Comparison of ENCODE assay signal across 9 mouse cellular contexts in genomic region chr9:58060677-58061667, GRCm38 (mm10). TPM values are rescaled to one million over a fixed set of nuclear protein-coding genes. Genes with fewer than 3 reads are reported as not detected.
A peak's percentile ranks its signal among the peaks of the same experiment; 100 is the strongest.
DNase-seq lines count a peak whose midpoint lies in the region; ATAC-seq and TF ChIP-seq lines count a peak whose summit lies in the region.
"Had no signal": no experiment of that assay in that cellular context is flagged by ENCODE, and none has a peak within 500 bp of the region (broad histone marks: within the 10 kb centered on the region; RNA-seq: fewer than 3 reads in every experiment).

No protein-coding gene starts in this region.

- H3K9ac ChIP-seq in lung, postnatal 0 days (replicated peaks; ENCODE audit: low read depth), result no peak overlapping the region
- H3K9ac ChIP-seq: liver, embryonic 15.5 days had no signal

- 0 out of 2 replicates have a peak, but pooled peaks cover 4% of the 10 kb centered on the region for H3K27me3 ChIP-seq in lung, postnatal 0 days (replicated peaks; ENCODE audit: insufficient read depth, low read length)

- no peak overlapping the region for H3K4me3 ChIP-seq in lung, postnatal 0 days (ENCODE audit: low read depth, low read length)
- H3K4me3 ChIP-seq: liver, embryonic 15.5 days had no signal

- no peak overlapping the region for H3K4me2 ChIP-seq in lung, postnatal 0 days (replicated peaks; ENCODE audit: low read depth, low read length)
- H3K4me2 ChIP-seq: liver, embryonic 15.5 days had no signal

- TF ChIP-seq CTCF in lung, postnatal 0 days (IDR thresholded peaks at IDR 0.05), result no peak

- no peak for TF ChIP-seq EP300 in lung, postnatal 0 days (IDR thresholded peaks at IDR 0.05)

- H3K9me3 ChIP-seq in lung, postnatal 0 days (ENCODE audit: low read length), result no peaks in the 10 kb centered on the region
- H3K9me3 ChIP-seq: liver, embryonic 15.5 days had no signal

- peak; percentile 26 to 80 for DNase-seq in spleen, postnatal 4 days (ENCODE audit: low spot score in 2 of 2)
- DNase-seq in spleen, adult 12 weeks (ENCODE audit: low spot score), result no peak
- DNase-seq in adrenal gland, postnatal 25 days, result peak; percentile 59
- peak; percentile 59 for DNase-seq in lung, postnatal 0 days (ENCODE audit: low spot score)
- peak; percentile 64 for DNase-seq in ovary, postnatal 36 days (ENCODE audit: low spot score)
- no peak for DNase-seq in left cerebral cortex, adult 8-10 months (ENCODE audit: low spot score in 2 of 2)

- H3K4me1 ChIP-seq in lung, postnatal 0 days (ENCODE audit: insufficient read depth, low read depth, low read length), result no peaks in the 10 kb centered on the region
- H3K4me1 ChIP-seq: liver, embryonic 15.5 days had no signal

- no peak overlapping the region for H3K27ac ChIP-seq in lung, postnatal 0 days (ENCODE audit: low read length)
- H3K27ac ChIP-seq: liver, embryonic 15.5 days had no signal

- 12% methylated on average over 23 of the region's 23 CpGs for WGBS in lung, postnatal 0 days

- peak; percentile 50 for ATAC-seq in granulocyte monocyte progenitor cell, adult 5-6 weeks (replicated peaks; ENCODE audit: poor library complexity, severe bottlenecking)
- ATAC-seq in lung, postnatal 0 days, result no peak
- ATAC-seq in inflammation-experienced regulatory T-cells, adult 6 months, result no peak

- no peaks in the 10 kb centered on the region for H3K36me3 ChIP-seq in lung, postnatal 0 days (ENCODE audit: insufficient read depth, low read length)
- H3K36me3 ChIP-seq: liver, embryonic 15.5 days had no signal

RNA-seq across cellular contexts. Expression of gene Stra6, which starts 2.6 kb away (rescaled TPM):
- total RNA-seq in adrenal gland, postnatal 25 days (2021), result 1.6 and 2.1 TPM in 2 replicates
- total RNA-seq in granulocyte monocyte progenitor cell, adult 5-6 weeks (2014; fragmentation: Nextera tagmentation), result not detected in 2 replicates
- total RNA-seq in granulocyte monocyte progenitor cell, adult 5-6 weeks (2017), result not detected in 2 replicates
- 0.32 and 0.41 TPM in 2 replicates for polyA plus RNA-seq in lung, postnatal 0 days (2015; fragmentation: Nextera tagmentation; extraction: Ambion mirVana)
- 1 to 10 TPM in 2 of 3 experiments, not detected in 1; 4.0 to 5.3 TPM for polyA plus RNA-seq in inflammation-experienced regulatory T-cells, adult 6 months (2017; shearing (Covaris generic))
- 10 to 100 TPM; 11.4 to 13.9 (median 11.7) TPM for total RNA-seq in left cerebral cortex, adult 8-10 months (2022)

RNA-seq across cellular contexts. Expression of gene Cyp11a1, which starts 54.8 kb away (rescaled TPM):
- 6,596 and 7,089 TPM in 2 replicates for total RNA-seq in adrenal gland, postnatal 25 days (2021)
- total RNA-seq in granulocyte monocyte progenitor cell, adult 5-6 weeks (2014; fragmentation: Nextera tagmentation), result 0.58 and 7.0 TPM in 2 replicates
- total RNA-seq in granulocyte monocyte progenitor cell, adult 5-6 weeks (2017), result 0.52 and 1.2 TPM in 2 replicates
- 1.2 and 1.3 TPM in 2 replicates for polyA plus RNA-seq in lung, postnatal 0 days (2015; fragmentation: Nextera tagmentation; extraction: Ambion mirVana)
- polyA plus RNA-seq in inflammation-experienced regulatory T-cells, adult 6 months (2017; shearing (Covaris generic)), result under 1 TPM in 1 of 3 experiments, not detected in 2; 0.12 TPM
- 1 to 10 TPM; 1.6 to 5.0 (median 2.9) TPM for total RNA-seq in left cerebral cortex, adult 8-10 months (2022)

RNA-seq across cellular contexts. Expression of gene Ccdc33, which starts 57.7 kb away (rescaled TPM):
- total RNA-seq in adrenal gland, postnatal 25 days (2021), result 0.39 and 0.76 TPM in 2 replicates
- not detected in 2 replicates for total RNA-seq in granulocyte monocyte progenitor cell, adult 5-6 weeks (2014; fragmentation: Nextera tagmentation)
- not detected in 2 replicates for total RNA-seq in granulocyte monocyte progenitor cell, adult 5-6 weeks (2017)
- 3.0 and 3.3 TPM in 2 replicates for polyA plus RNA-seq in lung, postnatal 0 days (2015; fragmentation: Nextera tagmentation; extraction: Ambion mirVana)
- not detected for polyA plus RNA-seq in inflammation-experienced regulatory T-cells, adult 6 months (2017; shearing (Covaris generic))
- total RNA-seq in left cerebral cortex, adult 8-10 months (2022), result 1 to 10 TPM; 1.1 to 2.3 (median 1.6) TPM
- polyA plus RNA-seq: liver, embryonic 15.5 days had no signal

Comparison
In these comparisons a context has a peak if more than half of its experiments do, and no peak if none do; other contexts are left out.
1. DNase-seq: peak in spleen, postnatal 4 days (2 of 2), adrenal gland, postnatal 25 days (single experiment), lung, postnatal 0 days (single experiment) and ovary, postnatal 36 days (single experiment); none in spleen, adult 12 weeks (single experiment) and left cerebral cortex, adult 8-10 months (0 of 2).
2. RNA of gene Cyp11a1, which starts 54.8 kb away (total RNA-seq): 6,596 to 7,089 TPM in adrenal gland, postnatal 25 days; 0.52 to 7.0 TPM in granulocyte monocyte progenitor cell, adult 5-6 weeks and 1.6 to 5.0 TPM in left cerebral cortex, adult 8-10 months; every median in the first group is over 100 times any median in the second.